Mouse (Mus musculus): ENCODE results near the gene Lonp2.

DNA sequence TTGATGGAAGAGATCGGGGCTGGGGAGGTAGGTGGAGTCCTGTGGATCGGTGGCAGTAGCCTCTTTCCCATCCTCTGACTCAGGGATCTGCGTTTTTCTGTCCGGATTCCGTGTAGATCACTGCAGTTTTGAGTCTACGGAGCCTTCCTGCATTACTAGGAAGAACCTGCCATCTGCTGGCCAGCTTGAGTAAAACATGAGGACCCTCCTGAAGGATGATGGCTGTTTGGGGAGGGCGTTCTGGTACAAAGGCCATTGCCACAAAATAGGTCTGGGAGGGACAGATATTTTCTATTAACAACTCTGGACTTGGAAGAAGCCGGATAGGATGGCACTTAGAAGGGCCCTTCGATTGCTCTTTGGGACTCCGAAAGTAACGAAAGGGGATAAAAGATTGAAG lies 38.7 kb upstream of the Lonp2 start:
- TF ChIP-seq CTCF (IDR thresholded peaks at IDR 0.05; ENCODE audit: borderline replicate concordance, insufficient read depth, low read length) = peak; percentile 32; the same call in 1 of the 2 replicates
- TF ChIP-seq POLR2A (IDR thresholded peaks at IDR 0.05; ENCODE audit: low read depth, low read length) = no peak

All from embryonic fibroblast, embryonic 13.5 days (primary cell).